Mouse (Mus musculus) testis, postnatal 14 days (tissue): ENCODE measurements around the gene Gm42417.
"Not testable (repeated sequence)": the region's sequence is repeated elsewhere in the genome, so short reads cannot be mapped to it uniquely, and the experiment has no call there.

ENCODE experiments used
- DNase-seq: peaks from one replicate; pipeline ENCODE4 v3.0.0; 2021; ENCODE audit warnings: low spot score

The Gm42417 gene

GRCm38 (mm10) chr1:36545845-36546600 lies 6.8 kb upstream of the Gm42417 start:
- no peak for DNase-seq

- peak; percentile 75 for DNase-seq
Observed at GRCm38 (mm10) chr1:36545382-36545781, 6.2 kb upstream of the Gm42417 start.

GRCm38 (mm10) chr1:36542925-36543324 lies 3.7 kb upstream of the Gm42417 start:
- no peak for DNase-seq

GRCm38 (mm10) chr1:36541844-36542243 lies 2.6 kb upstream of the Gm42417 start:
- DNase-seq, result no peak

- no peak for DNase-seq
Observed at GRCm38 (mm10) chr1:36540807-36541206, 1.6 kb upstream of the Gm42417 start.

- DNase-seq, result peak; percentile 62
Observed at GRCm38 (mm10) chr1:36540132-36540531, 903 bp upstream of the Gm42417 start.

- no peak for DNase-seq
Observed at GRCm38 (mm10) chr1:36538727-36539126, 502 bp downstream of the Gm42417 start.

GRCm38 (mm10) chr1:36536783-36537182 lies 2.4 kb downstream of the Gm42417 start, which contains the start of gene Ankrd23:
TSS of gene Ankrd23 (minus strand) at chr1:36536883.
- not testable (repeated sequence) for DNase-seq

- DNase-seq, result no peak
Observed at GRCm38 (mm10) chr1:36536397-36536728, 2.9 kb downstream of the Gm42417 start.

GRCm38 (mm10) chr1:36535477-36536396 lies 3.5 kb downstream of the Gm42417 start:
- no peak for DNase-seq

GRCm38 (mm10) chr1:36534595-36535058 lies 4.6 kb downstream of the Gm42417 start:
- DNase-seq, result no peak

- DNase-seq, result no peak
Observed at GRCm38 (mm10) chr1:36533546-36533945, 5.7 kb downstream of the Gm42417 start.

- no peak for DNase-seq
Observed at GRCm38 (mm10) chr1:36531461-36531860, 7.8 kb downstream of the Gm42417 start.

- no peak for DNase-seq
Observed at GRCm38 (mm10) chr1:36530962-36531361, 8.3 kb downstream of the Gm42417 start.

- no peak for DNase-seq
Observed at GRCm38 (mm10) chr1:36530485-36530884, 8.7 kb downstream of the Gm42417 start.

GRCm38 (mm10) chr1:36529875-36530274 lies 9.4 kb downstream of the Gm42417 start:
- no peak for DNase-seq

GRCm38 (mm10) chr1:36529274-36529673 lies 10.0 kb downstream of the Gm42417 start:
- DNase-seq, result no peak

GRCm38 (mm10) chr1:36528351-36528750 lies 10.9 kb downstream of the Gm42417 start:
- no peak for DNase-seq

GRCm38 (mm10) chr1:36526903-36527302 lies 12.3 kb downstream of the Gm42417 start:
- DNase-seq, result no peak

- no peak for DNase-seq
Observed at GRCm38 (mm10) chr1:36525774-36526173, 13.5 kb downstream of the Gm42417 start.

- no peak for DNase-seq
Observed at GRCm38 (mm10) chr1:36524058-36524457, 15.2 kb downstream of the Gm42417 start.

- no peak for DNase-seq
Observed at GRCm38 (mm10) chr1:36523332-36524013, 15.8 kb downstream of the Gm42417 start.
